ENCODE assay signal across 9 mouse cellular contexts in the genomic region with DNA sequence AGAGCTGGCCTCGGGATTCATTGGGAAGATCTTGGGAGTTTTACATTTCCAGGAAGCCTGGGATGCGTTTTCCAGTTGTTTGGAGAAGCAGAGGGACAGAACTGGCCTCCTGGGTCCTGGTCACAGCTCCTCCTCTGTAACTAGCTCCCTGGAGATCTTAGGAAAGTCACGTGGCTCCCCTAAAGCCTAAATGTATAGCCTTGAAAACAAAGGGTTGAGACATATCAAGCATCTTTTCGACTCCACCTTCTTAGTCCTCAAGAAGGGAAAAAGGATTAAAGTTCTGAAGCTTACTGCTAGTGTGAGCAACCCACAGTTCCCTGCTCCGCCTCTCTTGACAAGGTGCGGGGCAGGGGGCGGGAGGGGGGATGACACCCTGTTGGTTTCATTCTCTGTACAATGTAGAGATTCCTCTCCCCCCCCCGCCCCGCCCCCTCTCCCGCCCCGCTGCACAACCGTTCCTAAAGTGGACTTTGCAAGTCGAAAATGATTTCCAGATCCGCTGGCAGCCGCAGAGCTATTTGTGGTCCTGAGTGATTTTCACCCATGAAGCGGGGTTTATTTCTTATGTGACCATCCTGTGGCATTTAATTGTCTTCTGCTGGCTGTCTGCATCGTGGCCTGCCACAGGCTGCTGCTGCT. TPM values are rescaled to one million over a fixed set of nuclear protein-coding genes. Genes with fewer than 3 reads are reported as not detected.
DNase-seq lines count a peak whose midpoint lies in the region; ATAC-seq and TF ChIP-seq lines count a peak whose summit lies in the region.
"Had no signal": no experiment of that assay in that cellular context is flagged by ENCODE, and none has a peak within 500 bp of the region (broad histone marks: within the 10 kb centered on the region; RNA-seq: fewer than 3 reads in every experiment).

No protein-coding gene starts in this region.

- H3K9me3 ChIP-seq in embryonic facial prominence, embryonic 11.5 days (replicated peaks; ENCODE audit: control insufficient read depth, low read length) = no peaks in the 10 kb centered on the region
- no peaks in the 10 kb centered on the region for H3K9me3 ChIP-seq in hindbrain, embryonic 10.5 days
- H3K9me3 ChIP-seq in liver, postnatal 0 days (ENCODE audit: low read length) = no peaks in the 10 kb centered on the region

- no peak overlapping the region for H3K27ac ChIP-seq in embryonic facial prominence, embryonic 11.5 days (replicated peaks; ENCODE audit: low read depth, low read length)
- H3K27ac ChIP-seq in hindbrain, embryonic 10.5 days = peak overlapping the region; percentile 73
- H3K27ac ChIP-seq in liver, postnatal 0 days (ENCODE audit: low read depth) = no peak overlapping the region

- peak; percentile 27 for DNase-seq in MN1 (ENCODE audit: low spot score)
- DNase-seq in embryonic facial prominence, embryonic 11.5 days (ENCODE audit: low spot score) = peak; percentile 68
- DNase-seq in hindbrain, embryonic 10.5 days (ENCODE audit: low spot score) = peak; percentile 27
- DNase-seq in liver, postnatal 0 days = peak; percentile 23
- no peak for DNase-seq in frontal cortex, postnatal 10 days (ENCODE audit: low spot score in 2 of 2)
- no peak for DNase-seq in B cell, adult 2 months
- DNase-seq in spleen, adult 18-20 months = no peak
- DNase-seq in right cerebral cortex, postnatal 10 days (ENCODE audit: low spot score in 2 of 2) = no peak

- no peak for TF ChIP-seq CTCF in liver, postnatal 0 days (IDR thresholded peaks at IDR 0.05; ENCODE audit: low read depth)

- peak overlapping the region; percentile 26; the same call in 1 of the 2 replicates for H3K9ac ChIP-seq in embryonic facial prominence, embryonic 11.5 days (replicated peaks; ENCODE audit: low read length)
- H3K9ac ChIP-seq in liver, postnatal 0 days (replicated peaks) = no peak overlapping the region; the same call in 1 of the 2 replicates

- ATAC-seq in embryonic facial prominence, embryonic 11.5 days (replicated peaks; ENCODE audit: insufficient number of reproducible peaks, low FRiP score, low TSS enrichment, low read depth) = no peak
- no peak for ATAC-seq in liver, postnatal 0 days

- H3K36me3 ChIP-seq in embryonic facial prominence, embryonic 11.5 days (replicated peaks; ENCODE audit: control insufficient read depth, insufficient read depth, low read depth, low read length) = no peaks in the 10 kb centered on the region
- no peaks in the 10 kb centered on the region for H3K36me3 ChIP-seq in hindbrain, embryonic 10.5 days
- no peaks in the 10 kb centered on the region for H3K36me3 ChIP-seq in liver, postnatal 0 days (replicated peaks; ENCODE audit: insufficient read depth, low read length)

- peak overlapping the region; percentile 43 for H3K4me2 ChIP-seq in embryonic facial prominence, embryonic 11.5 days (ENCODE audit: low read depth, low read length)
- H3K4me2 ChIP-seq in liver, postnatal 0 days (ENCODE audit: low read depth, low read length) = peak overlapping the region; percentile 38

- peaks cover 3% of the 10 kb centered on the region for H3K4me1 ChIP-seq in embryonic facial prominence, embryonic 11.5 days (ENCODE audit: control insufficient read depth, insufficient read depth, low read length)
- peaks cover 34% of the 10 kb centered on the region for H3K4me1 ChIP-seq in hindbrain, embryonic 10.5 days (replicated peaks)
- peaks cover 13% of the 10 kb centered on the region; the same call in 1 of the 2 replicates for H3K4me1 ChIP-seq in liver, postnatal 0 days (ENCODE audit: insufficient read depth)

- no peak for TF ChIP-seq EP300 in liver, postnatal 0 days (IDR thresholded peaks at IDR 0.05; ENCODE audit: low read depth)

- no peaks in the 10 kb centered on the region for H3K27me3 ChIP-seq in embryonic facial prominence, embryonic 11.5 days (ENCODE audit: control insufficient read depth, insufficient read depth, low read length)
- no peaks in the 10 kb centered on the region; the same call in 1 of the 2 replicates for H3K27me3 ChIP-seq in hindbrain, embryonic 10.5 days (ENCODE audit: insufficient read depth, poor library complexity, severe bottlenecking)
- no peaks in the 10 kb centered on the region for H3K27me3 ChIP-seq in liver, postnatal 0 days (ENCODE audit: insufficient read depth, low read length)

- 6% methylated on average over 17 of the region's 17 CpGs for WGBS in embryonic facial prominence, embryonic 11.5 days
- WGBS in hindbrain, embryonic 10.5 days = 12% methylated on average over 17 of the region's 17 CpGs
- WGBS in liver, postnatal 0 days (ENCODE audit: insufficient replicate concordance) = 16% methylated on average over 17 of the region's 17 CpGs

- H3K4me3 ChIP-seq in embryonic facial prominence, embryonic 11.5 days (ENCODE audit: low read depth, low read length) = peak overlapping the region; percentile 13; the same call in 1 of the 2 replicates
- peak overlapping the region; percentile 45 for H3K4me3 ChIP-seq in hindbrain, embryonic 10.5 days
- no peak overlapping the region for H3K4me3 ChIP-seq in liver, postnatal 0 days (ENCODE audit: low read depth, low read length)

RNA-seq across cellular contexts. Expression of a gene that starts 0.6 kb away (rescaled TPM):
- polyA plus RNA-seq in embryonic facial prominence, embryonic 11.5 days (2014; fragmentation: Nextera tagmentation; extraction: Ambion mirVana) = 0.31 TPM in 1 of 2 replicates, not detected in the other
- 0.11 TPM in 1 of 2 replicates, not detected in the other for polyA plus RNA-seq in hindbrain, embryonic 10.5 days (2016; fragmentation: Nextera tagmentation; extraction: Ambion mirVana)
- polyA plus RNA-seq in liver, postnatal 0 days (2015; fragmentation: Nextera tagmentation; extraction: Ambion mirVana) = not detected in 2 replicates
- polyA plus RNA-seq: liver, embryonic 16.5 days had no signal

Comparison
In these comparisons a context has a peak if more than half of its experiments do, and no peak if none do; other contexts are left out.
1. DNase-seq: peak in MN1 (single experiment), embryonic facial prominence, embryonic 11.5 days (single experiment), hindbrain, embryonic 10.5 days (single experiment) and liver, postnatal 0 days (single experiment); none in frontal cortex, postnatal 10 days (0 of 2), B cell, adult 2 months (0 of 2), spleen, adult 18-20 months (0 of 2) and right cerebral cortex, postnatal 10 days (0 of 2).